Mouse (Mus musculus) limb, embryonic 12.5 days (tissue): ENCODE results near the gene Nolc1. TPM values are rescaled to one million over a fixed set of nuclear protein-coding genes. Genes with fewer than 3 reads are reported as not detected.

Experiments used
- ATAC-seq: fragments of 200-750 bp; cut with Nextera tagmentation; 2 replicates; pipeline ENCODE4 v1.8.0; 2017; ENCODE audit warnings: low read depth, moderate TSS enrichment; ENCODE audit not compliant: insufficient number of reproducible peaks, insufficient read depth, low FRiP score, low TSS enrichment
- H3K27ac ChIP-seq: fragments of 300-500 bp; sonication (generic); 2 replicates; pipeline ENCODE4 v1.5.1; 2016; ENCODE audit warnings: mild to moderate bottlenecking, moderate library complexity
- H3K27me3 ChIP-seq: fragments of 300-500 bp; sonication (generic); 2 replicates; pipeline ENCODE4 v1.6.1; 2016; ENCODE audit warnings: mild to moderate bottlenecking, moderate library complexity
- H3K36me3 ChIP-seq: fragments of 300-500 bp; sonication (generic); 2 replicates; pipeline ENCODE4 v1.6.1; 2016; ENCODE audit warnings: mild to moderate bottlenecking, moderate library complexity
- H3K4me1 ChIP-seq: fragments of 300-500 bp; sonication (generic); replicated peaks from 2 replicates; pipeline ENCODE4 v1.6.1; 2016
- H3K4me2 ChIP-seq: fragments of 300-500 bp; sonication (generic); 2 replicates; pipeline ENCODE4 v1.6.1; 2016; ENCODE audit warnings: mild to moderate bottlenecking, moderate library complexity
- H3K4me3 ChIP-seq: fragments of 300-500 bp; sonication (generic); replicated peaks from 2 replicates; pipeline ENCODE4 v1.5.1; 2016; ENCODE audit warnings: mild to moderate bottlenecking
- H3K9ac ChIP-seq: fragments of 300-500 bp; sonication (generic); replicated peaks from 2 replicates; pipeline ENCODE4 v1.6.1; 2016; ENCODE audit warnings: mild to moderate bottlenecking, moderate library complexity
- H3K9me3 ChIP-seq: fragments of 300-500 bp; sonication (generic); 2 replicates; pipeline ENCODE4 v1.6.1; 2016; ENCODE audit warnings: mild to moderate bottlenecking, moderate library complexity
- WGBS: fragments of 180-500 bp; shearing (Covaris S2); methylation state at CpG from one replicate; pipeline ENCODE4 v1.1.7; 2016; 5-methylcytosine and 5-hydroxymethylcytosine counted together
- polyA plus RNA-seq: library from polyadenylated mRNA; unstranded; fragments of >200 nt; fragmentation: Nextera tagmentation; extraction: Ambion mirVana; gene quantifications from 2 replicates; pipeline ENCODE4 v1.2.1, GENCODE M21; 2016

The Nolc1 gene
- polyA plus RNA-seq: 107 TPM in 2 replicates

GRCm38 (mm10) chr19:46075616-46076607, at the start of gene Nolc1:
Gene Nolc1 (plus strand): TSS chr19:46075863.
- under 1% methylated on average over 66 of the region's 66 CpGs for WGBS
- Histone ChIP-seq H3K4me2 (peak within 1 kb of the TSS; percentile 85), H3K9ac (peak within 1 kb of the TSS; percentile 75), H3K9me3 (no peaks in the 10 kb centered on the region), H3K27me3 (no peaks in the 10 kb centered on the region), H3K4me1 (peaks cover 14% of the 10 kb centered on the region), H3K36me3 (peaks cover 68% of the 10 kb centered on the region), H3K4me3 (peak within 1 kb of the TSS; percentile 83), H3K27ac (peak within 1 kb of the TSS; percentile 78)
- ATAC-seq: peak; percentile 95

DNA sequence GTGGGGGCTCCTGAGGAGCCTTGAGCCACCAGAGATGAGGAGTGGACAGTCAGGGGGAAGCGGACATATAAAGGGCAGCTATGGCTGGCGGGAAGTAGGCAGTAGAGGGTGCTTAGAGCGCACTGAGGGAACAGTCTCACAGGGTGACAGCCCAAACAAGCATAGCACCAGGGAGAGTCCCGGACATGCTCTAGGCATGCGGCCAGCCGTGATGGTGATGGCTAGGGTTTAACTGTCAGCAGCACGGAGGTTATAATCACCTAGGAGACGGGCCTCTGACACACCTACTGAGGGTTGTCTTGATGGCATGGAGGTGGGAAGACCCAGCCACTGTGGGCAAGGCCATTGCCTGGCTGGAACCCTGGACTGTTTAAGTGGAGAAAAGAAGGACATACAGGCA, 49.1 kb upstream of the Nolc1 start:
- Histone ChIP-seq H3K4me2 (no peak overlapping the region), H3K27me3 (no peaks in the 10 kb centered on the region), H3K9ac (no peak overlapping the region), H3K4me1 (no peaks in the 10 kb centered on the region), H3K36me3 (peaks cover 20% of the 10 kb centered on the region), H3K9me3 (peaks cover 5% of the 10 kb centered on the region; the same call in 1 of the 2 replicates), H3K27ac (peak overlapping the region; percentile 14; the same call in 1 of the 2 replicates), H3K4me3 (no peak overlapping the region)
- WGBS: 61% methylated on average over 8 of the region's 8 CpGs
- 0 out of 2 replicates have a peak, but pooled peaks have one; percentile 27 for ATAC-seq

- Histone ChIP-seq H3K4me3 (no peak overlapping the region), H3K4me2 (no peak overlapping the region)
These were observed 46.8 kb upstream of the Nolc1 start for GRCm38 (mm10) chr19:46028747-46029320.

DNA sequence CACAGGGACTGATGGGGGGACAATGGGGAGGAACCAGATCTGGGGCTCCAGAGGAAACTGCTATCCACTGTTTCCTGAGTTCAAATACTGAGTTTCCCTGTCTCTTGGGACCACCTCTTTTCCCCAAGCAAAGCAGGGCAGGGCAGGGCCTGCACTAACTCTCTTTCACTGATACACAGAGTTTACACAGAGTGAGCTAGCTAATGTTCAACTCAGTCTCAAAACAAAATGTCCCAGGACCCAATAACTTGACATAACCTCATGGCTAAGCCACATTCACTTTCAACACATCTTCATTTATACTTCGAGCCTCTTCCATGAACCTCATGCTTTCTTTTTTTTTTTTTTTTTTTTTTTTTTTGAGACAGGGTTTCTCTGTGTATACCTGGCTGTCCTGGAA, 46.0 kb upstream of the Nolc1 start:
- Histone ChIP-seq H3K27ac (no peak overlapping the region), H3K36me3 (peaks cover 51% of the 10 kb centered on the region), H3K27me3 (no peaks in the 10 kb centered on the region), H3K9ac (no peak overlapping the region), H3K4me3 (no peak overlapping the region), H3K4me1 (no peaks in the 10 kb centered on the region), H3K4me2 (no peak overlapping the region), H3K9me3 (peaks cover 5% of the 10 kb centered on the region; the same call in 1 of the 2 replicates)
- 94% methylated on average over 1 of the region's 1 CpGs for WGBS
- ATAC-seq: no peak

More at GRCm38 (mm10) chr19:46028747-46029320, 46.8 kb upstream of the Nolc1 start:
- no peaks in the 10 kb centered on the region for H3K27me3 ChIP-seq
- ATAC-seq: no peak
- no peak overlapping the region for H3K27ac ChIP-seq
- H3K9ac ChIP-seq: 0 out of 2 replicates have a peak overlapping the region, but pooled peaks have one; percentile 0
- WGBS: 68% methylated on average over 11 of the region's 11 CpGs
- H3K9me3 ChIP-seq: peaks cover 5% of the 10 kb centered on the region; the same call in 1 of the 2 replicates
- H3K4me1 ChIP-seq: no peaks in the 10 kb centered on the region
- H3K36me3 ChIP-seq: peaks cover 42% of the 10 kb centered on the region

DNA sequence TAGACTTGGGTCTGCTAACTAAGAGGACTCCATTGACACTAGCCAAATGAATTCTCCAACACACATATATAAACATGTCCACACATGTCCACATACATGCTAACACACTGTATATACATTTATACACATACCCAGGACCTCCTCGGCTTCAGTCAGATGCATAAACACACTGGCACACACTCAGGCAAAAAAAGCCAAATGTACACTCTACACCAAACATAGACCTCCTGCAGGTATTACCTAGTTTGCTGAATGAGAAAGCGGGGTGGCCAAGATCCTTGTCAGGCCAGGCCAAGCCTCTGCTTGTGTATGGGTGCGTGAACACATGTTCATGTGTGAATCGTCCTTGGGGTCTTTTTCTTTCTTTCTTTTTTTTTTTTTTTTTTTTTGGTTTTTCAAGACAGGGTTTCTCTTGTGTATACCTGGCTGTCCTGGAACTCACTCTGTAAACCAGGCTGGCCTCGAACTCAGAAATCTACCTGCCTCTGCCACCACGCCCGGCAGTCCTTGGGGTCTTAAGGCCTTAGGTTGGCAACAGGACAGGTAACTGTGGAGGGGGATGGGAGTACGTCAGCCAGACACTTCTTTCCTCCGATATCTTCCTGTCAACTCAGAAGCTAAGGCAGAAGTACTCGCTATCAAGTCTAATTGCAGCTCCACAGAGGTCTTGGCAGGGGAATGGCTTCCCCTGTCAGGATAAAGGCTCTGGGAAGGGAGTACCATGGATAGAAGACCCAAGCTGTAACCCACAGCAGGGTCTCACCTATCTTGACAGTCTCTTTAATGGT, 45.3 kb upstream of the Nolc1 start:
- H3K9me3 ChIP-seq: peaks cover 5% of the 10 kb centered on the region; the same call in 1 of the 2 replicates
- H3K4me3 ChIP-seq: no peak overlapping the region
- H3K9ac ChIP-seq: no peak overlapping the region
- H3K4me1 ChIP-seq: no peaks in the 10 kb centered on the region
- no peak overlapping the region for H3K27ac ChIP-seq
- no peak overlapping the region for H3K4me2 ChIP-seq
- no peak for ATAC-seq
- H3K27me3 ChIP-seq: no peaks in the 10 kb centered on the region
- WGBS: 90% methylated on average over 10 of the region's 10 CpGs
- H3K36me3 ChIP-seq: peaks cover 58% of the 10 kb centered on the region

DNA sequence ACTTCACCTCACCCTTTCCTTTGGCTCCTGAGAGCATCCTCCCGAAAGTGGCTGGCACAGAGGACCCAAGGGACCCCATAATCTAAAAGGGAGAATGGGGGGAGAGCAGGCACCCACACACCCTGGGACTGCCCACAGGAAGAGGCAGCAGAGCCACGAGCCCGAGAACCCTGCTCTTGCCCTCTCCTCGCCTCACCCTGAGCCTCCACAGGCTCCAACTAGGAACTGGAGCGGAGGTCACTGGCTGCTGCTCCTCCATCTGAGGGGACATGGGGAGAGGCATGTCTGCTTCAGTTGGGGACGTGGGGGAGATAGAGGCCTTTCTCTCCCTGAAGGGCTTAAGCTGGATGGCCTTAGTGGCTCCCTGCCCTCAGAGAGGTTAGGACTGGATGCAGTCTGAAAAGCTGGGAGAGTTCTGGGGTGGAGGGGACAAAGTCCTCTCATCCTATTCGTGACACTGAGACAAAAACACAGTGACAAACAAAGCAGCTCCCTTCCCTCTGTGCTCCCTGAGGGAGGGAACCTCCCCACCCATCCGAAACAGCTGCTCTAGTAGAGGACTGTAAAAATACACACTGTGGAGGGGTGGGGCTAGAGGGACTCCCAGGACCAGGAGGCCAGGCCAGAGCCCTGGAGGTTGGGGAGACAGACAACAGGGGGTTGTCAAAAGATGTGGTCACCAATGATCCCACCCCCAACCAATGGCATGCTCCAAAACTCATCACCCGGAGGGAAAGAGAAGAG, 43.8 kb upstream of the Nolc1 start:
- Histone ChIP-seq H3K27me3 (no peaks in the 10 kb centered on the region), H3K4me1 (peaks cover 6% of the 10 kb centered on the region), H3K4me3 (no peak overlapping the region), H3K27ac (0 out of 2 replicates have a peak overlapping the region, but pooled peaks have one; percentile 25), H3K4me2 (no peak overlapping the region), H3K9me3 (peaks cover 5% of the 10 kb centered on the region; the same call in 1 of the 2 replicates), H3K9ac (no peak overlapping the region), H3K36me3 (peaks cover 73% of the 10 kb centered on the region)
- WGBS: 89% methylated on average over 9 of the region's 9 CpGs
- 0 out of 2 replicates have a peak, but pooled peaks have one; percentile 12 for ATAC-seq

- Histone ChIP-seq H3K9ac (no peak overlapping the region), H3K36me3 (peaks cover 76% of the 10 kb centered on the region)
- ATAC-seq: no peak
These were observed 42.7 kb upstream of the Nolc1 start for GRCm38 (mm10) chr19:46032731-46033510.

GRCm38 (mm10) chr19:46033911-46034310, 41.8 kb upstream of the Nolc1 start:
- Histone ChIP-seq H3K4me2 (no peak overlapping the region), H3K9ac (no peak overlapping the region), H3K27me3 (no peaks in the 10 kb centered on the region), H3K9me3 (peaks cover 5% of the 10 kb centered on the region; the same call in 1 of the 2 replicates), H3K4me1 (peaks cover 20% of the 10 kb centered on the region), H3K27ac (no peak overlapping the region), H3K4me3 (no peak overlapping the region), H3K36me3 (peaks cover 76% of the 10 kb centered on the region)
- WGBS: 91% methylated on average over 11 of the region's 11 CpGs
- ATAC-seq: no peak

More at GRCm38 (mm10) chr19:46032731-46033510, 42.7 kb upstream of the Nolc1 start:
- H3K4me2 ChIP-seq: no peak overlapping the region
- no peak overlapping the region for H3K4me3 ChIP-seq
- H3K27me3 ChIP-seq: no peaks in the 10 kb centered on the region
- peaks cover 17% of the 10 kb centered on the region for H3K4me1 ChIP-seq
- no peak overlapping the region for H3K27ac ChIP-seq
- peaks cover 5% of the 10 kb centered on the region; the same call in 1 of the 2 replicates for H3K9me3 ChIP-seq
- WGBS: 88% methylated on average over 26 of the region's 26 CpGs

GRCm38 (mm10) chr19:46035971-46036370, 39.7 kb upstream of the Nolc1 start:
- ATAC-seq: no peak
- Histone ChIP-seq H3K4me3 (no peak overlapping the region), H3K9ac (no peak overlapping the region), H3K4me2 (no peak overlapping the region), H3K9me3 (no peaks in the 10 kb centered on the region), H3K27me3 (no peaks in the 10 kb centered on the region), H3K4me1 (peaks cover 34% of the 10 kb centered on the region), H3K36me3 (peaks cover 61% of the 10 kb centered on the region), H3K27ac (no peak overlapping the region)
- 91% methylated on average over 13 of the region's 13 CpGs for WGBS
